Mouse (Mus musculus) MN1 (cell line): ENCODE measurements around the gene Higd1b.

Experiments
- DNase-seq: peaks from one replicate; pipeline ENCODE4 v3.0.0-alpha.2; 2016; ENCODE audit warnings: low spot score

The Higd1b gene

GRCm38 (mm10) chr11:102838616-102839150, 3.0 kb downstream of the Higd1b start:
- no peak for DNase-seq

GRCm38 (mm10) chr11:102845926-102846325, 10.3 kb downstream of the Higd1b start:
- DNase-seq: no peak

- peak; percentile 74 for DNase-seq
These were observed 16.2 kb downstream of the Higd1b start for GRCm38 (mm10) chr11:102851883-102852282.

- no peak for DNase-seq
These were observed 18.1 kb downstream of the Higd1b start for GRCm38 (mm10) chr11:102853760-102854159.

- no peak for DNase-seq
These were observed 20.3 kb downstream of the Higd1b start for GRCm38 (mm10) chr11:102855941-102856340.

- DNase-seq: no peak
These were observed 23.3 kb downstream of the Higd1b start for GRCm38 (mm10) chr11:102858951-102859350.

GRCm38 (mm10) chr11:102859933-102860332, 24.3 kb downstream of the Higd1b start:
- DNase-seq: no peak

- DNase-seq: peak; percentile 75
These were observed 28.6 kb downstream of the Higd1b start for GRCm38 (mm10) chr11:102864272-102864671.

- DNase-seq: no peak
These were observed 39.2 kb downstream of the Higd1b start for GRCm38 (mm10) chr11:102874801-102875334.

- DNase-seq: no peak
These were observed 43.9 kb downstream of the Higd1b start for GRCm38 (mm10) chr11:102879558-102879957.

- peak; percentile 92 for DNase-seq
These were observed 45.1 kb downstream of the Higd1b start, which contains the start of the genes Eftud2 and Ccdc103 for GRCm38 (mm10) chr11:102880585-102881313. Eftud2 (minus strand) TSS chr11:102880985. Ccdc103 (plus strand) TSS chr11:102881204.

GRCm38 (mm10) chr11:102881314-102882198, 45.9 kb downstream of the Higd1b start:
- DNase-seq: peak; percentile 22

- peak; percentile 53 for DNase-seq
These were observed 49.1 kb downstream of the Higd1b start, which contains the start of gene Fam187a for GRCm38 (mm10) chr11:102884616-102885219. Fam187a (plus strand) TSS chr11:102885169.

GRCm38 (mm10) chr11:102887433-102887832, 51.8 kb downstream of the Higd1b start:
- no peak for DNase-seq
